Mouse (Mus musculus) forelimb bud, embryonic 11.5 days (tissue): ENCODE results near the gene Mpp6.

Experiments used
- DNase-seq: peaks from one replicate; pipeline ENCODE4 v3.0.0-alpha.2; 2012; ENCODE audit warnings: low read depth, low spot score

The Mpp6 gene

GRCm38 (mm10) chr6:50149378-50149777 is 39.3 kb downstream of the Mpp6 start:
- no peak for DNase-seq

DNA sequence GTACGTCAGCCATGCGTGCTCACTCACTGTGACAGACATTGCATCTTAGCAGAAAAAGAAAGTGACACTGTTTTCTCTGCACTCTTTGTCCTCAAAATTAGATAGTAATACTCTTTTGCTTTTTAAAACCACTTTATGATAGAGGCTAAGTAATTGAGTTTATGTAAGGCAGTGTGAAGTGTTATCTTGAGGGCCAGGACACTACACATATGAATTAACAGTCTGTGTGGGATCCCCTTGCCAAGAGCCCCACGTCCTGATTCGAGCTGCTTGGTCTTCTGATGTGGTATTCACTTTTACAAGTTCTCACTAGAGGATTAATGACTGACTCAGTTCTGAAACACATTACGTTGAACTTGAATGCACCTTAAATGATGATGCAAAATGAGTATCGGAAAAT is 49.8 kb downstream of the Mpp6 start:
- DNase-seq: no peak

GRCm38 (mm10) chr6:50163013-50163412 is 53.0 kb downstream of the Mpp6 start:
- DNase-seq: no peak

DNA sequence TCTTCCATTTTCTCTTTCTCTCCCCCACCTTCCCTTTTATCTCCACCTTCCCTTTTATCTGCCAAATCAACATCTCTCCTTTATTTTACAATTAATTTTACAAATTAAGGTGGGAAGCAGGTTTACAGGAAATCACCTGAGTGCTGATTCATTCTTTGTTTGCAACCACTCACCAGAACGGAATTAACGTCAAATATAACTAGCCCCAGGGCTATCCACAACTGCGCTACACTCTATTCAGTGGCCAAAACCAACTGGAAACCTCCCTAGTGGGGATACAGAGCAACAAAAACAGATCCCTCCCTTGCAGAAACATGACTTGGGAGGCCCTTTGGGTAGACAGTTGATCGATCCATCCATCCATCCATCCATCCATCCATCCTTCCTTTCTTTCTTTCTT is 58.8 kb downstream of the Mpp6 start:
- DNase-seq: no peak

GRCm38 (mm10) chr6:50169771-50170170 is 59.7 kb downstream of the Mpp6 start:
- no peak for DNase-seq

DNA sequence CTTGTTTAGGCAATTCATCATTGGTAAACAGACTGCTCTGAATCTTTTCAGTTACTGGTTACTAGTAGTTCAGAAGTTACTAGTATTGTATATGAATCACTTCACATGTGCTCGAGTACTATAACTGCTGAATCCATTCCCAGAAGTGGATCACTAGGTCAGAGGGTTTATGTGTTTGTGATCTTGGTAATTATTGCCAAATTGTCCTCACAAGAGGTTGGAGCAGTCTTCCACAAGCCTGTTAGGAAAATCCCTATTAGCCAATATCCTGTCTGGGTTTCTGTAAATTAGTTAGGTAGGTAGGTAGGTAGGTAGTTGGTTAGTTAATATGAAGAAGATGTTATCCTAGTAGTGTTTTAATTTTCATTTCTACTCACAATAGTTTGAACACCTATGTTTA is 65.7 kb downstream of the Mpp6 start:
- DNase-seq: no peak

- no peak for DNase-seq
Measured at GRCm38 (mm10) chr6:50180189-50180588, 70.1 kb downstream of the Mpp6 start.

DNA sequence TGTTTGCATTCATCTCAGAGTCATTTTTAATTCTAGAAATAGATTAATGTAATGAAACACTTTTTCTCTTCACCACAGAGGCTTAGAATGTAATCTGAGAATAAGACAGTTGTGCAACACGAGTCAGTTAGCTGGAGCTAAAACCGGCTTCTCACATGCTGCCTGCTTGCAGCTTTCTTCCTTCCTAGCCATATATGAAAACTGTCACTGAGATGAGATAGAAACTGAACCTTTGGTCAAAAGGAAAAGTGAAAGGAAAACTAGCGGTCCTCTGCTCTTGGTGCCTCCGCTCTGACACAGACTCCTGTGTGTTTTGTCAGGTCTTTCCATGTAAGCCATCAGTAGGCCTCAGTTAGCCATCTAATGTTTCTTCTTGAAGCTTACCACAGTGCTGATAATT is 77.9 kb downstream of the Mpp6 start:
- no peak for DNase-seq

DNA sequence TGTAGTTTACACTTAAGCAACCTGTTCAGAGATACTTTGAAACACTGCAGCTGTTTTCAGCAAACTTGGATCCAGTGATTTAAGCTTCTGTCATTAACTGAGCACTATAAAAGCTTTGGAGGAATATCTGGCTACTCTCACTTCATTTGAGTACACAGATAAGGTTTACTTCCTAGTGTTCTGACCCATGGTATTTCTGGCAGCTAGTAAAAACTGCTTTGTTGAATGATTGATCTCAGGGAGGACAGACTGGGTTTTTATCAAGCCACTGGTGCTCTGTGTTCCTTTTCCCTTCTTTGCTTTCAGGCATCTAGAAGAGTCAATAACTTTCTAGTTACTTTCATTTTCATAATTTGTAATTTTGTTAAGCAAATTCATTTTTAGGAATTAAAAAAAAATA is 79.3 kb downstream of the Mpp6 start:
- DNase-seq: no peak

GRCm38 (mm10) chr6:50191605-50192004 is 81.6 kb downstream of the Mpp6 start:
- DNase-seq: no peak

- DNase-seq: no peak
Measured at GRCm38 (mm10) chr6:50192169-50192568, 82.1 kb downstream of the Mpp6 start.

DNA sequence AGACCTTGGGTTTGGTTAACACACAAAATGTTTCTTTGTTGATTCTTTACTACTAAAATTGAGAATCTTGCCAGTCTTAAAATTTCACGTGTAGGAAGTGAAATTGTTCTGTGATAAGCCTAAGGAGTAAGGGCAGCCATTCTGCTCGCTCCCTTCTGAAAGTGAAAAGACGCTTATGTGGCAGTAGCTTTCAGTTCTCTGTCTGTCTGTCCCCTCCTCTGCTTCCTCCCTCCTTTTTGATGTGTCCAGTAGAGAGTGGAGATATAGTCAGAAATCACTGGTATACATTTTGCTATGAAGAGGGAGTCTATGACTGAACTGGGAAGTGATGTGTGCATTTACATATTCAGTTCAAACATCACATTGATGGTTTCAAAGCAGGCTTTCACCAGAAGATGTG is 82.8 kb downstream of the Mpp6 start:
- no peak for DNase-seq

GRCm38 (mm10) chr6:50193851-50194250 is 83.8 kb downstream of the Mpp6 start:
- DNase-seq: no peak

DNA sequence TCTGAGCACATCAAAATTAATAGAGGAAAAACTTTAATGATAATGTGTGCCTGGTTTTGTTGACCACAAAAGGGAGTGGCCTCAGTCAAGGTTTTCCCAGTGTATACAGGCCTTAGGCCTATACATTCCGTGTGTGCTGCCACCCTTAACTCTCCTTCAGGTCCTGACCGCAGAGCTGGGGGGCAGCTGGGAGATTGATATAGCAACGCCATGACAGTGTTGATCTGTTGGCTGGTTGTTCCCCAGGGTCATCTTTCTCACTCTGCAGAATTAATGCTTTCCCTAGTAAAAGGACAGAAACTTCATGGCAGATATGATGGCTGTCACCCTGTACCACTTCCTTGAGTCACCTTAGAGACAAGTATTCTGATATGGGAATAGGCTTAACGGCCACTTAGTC is 94.3 kb downstream of the Mpp6 start:
- DNase-seq: no peak

GRCm38 (mm10) chr6:50205093-50205492 is 95.1 kb downstream of the Mpp6 start:
- DNase-seq: no peak

DNA sequence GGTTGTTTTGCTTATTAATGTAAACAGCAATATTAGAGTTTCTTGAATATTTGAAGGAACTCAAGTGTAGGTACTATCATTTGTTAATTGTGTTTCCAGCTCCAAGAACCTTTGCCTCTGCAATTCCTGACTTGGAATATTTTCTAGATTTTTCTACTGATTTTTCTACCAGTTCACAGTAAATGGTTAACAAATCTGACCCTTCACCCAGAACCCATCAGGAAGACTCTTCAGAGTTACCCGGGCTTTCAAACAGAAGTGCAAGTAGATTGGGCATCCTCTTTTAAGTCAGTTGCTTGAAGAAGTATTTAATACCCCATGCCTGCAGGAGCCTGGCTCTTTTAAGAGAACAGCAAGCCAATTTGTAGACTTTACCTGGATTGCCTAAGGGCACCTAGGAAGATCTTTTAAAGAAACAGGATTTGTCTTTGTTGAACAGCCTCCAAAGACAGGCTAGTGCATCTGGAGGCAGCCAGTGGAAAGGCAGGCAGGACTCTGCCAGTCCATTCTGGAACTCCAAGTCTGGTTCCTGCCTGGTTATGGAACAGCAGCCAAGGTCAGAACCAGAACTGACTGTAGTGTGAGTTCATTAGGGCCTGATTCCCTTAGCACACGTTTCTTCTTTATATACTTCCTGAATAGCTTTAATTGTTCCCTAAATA is 104.8 kb downstream of the Mpp6 start:
- no peak for DNase-seq

DNA sequence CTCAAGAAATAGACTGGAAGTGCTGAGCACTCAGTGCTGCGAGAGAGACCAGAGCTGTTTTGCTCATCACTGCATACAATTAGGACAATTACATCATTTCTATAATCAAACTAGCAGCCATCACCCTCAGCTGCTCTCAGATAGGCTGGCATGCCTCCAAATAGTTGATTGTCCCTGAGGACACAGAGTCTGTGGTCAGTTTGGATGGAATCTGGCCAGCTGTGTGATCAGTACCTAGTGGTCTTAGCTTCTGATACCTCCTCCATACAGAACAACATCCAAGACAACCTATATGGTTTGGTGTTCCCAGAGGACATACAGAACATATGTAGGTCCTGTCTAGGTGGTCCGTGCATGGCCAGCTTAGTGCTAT is 105.3 kb downstream of the Mpp6 start:
- DNase-seq: no peak

DNA sequence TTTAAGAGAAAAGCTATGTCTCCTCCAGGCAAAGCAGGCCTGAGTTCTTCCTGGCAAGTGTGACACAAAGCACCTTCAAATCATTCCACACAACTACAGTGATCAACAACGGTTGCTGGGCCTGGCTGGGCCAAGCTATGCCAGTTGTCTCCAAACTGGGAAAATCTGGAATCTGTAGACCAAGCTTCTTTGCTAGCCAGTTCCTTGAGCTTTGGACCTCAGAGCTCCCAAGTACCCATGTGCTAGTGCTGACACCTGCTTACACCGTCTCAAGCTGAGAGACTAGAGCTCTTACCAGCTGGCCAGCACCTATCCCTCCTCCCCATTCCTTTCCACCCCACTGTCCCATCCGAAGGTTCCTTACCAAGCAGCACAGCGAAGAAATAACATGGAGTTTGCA is 105.9 kb downstream of the Mpp6 start:
- no peak for DNase-seq

DNA sequence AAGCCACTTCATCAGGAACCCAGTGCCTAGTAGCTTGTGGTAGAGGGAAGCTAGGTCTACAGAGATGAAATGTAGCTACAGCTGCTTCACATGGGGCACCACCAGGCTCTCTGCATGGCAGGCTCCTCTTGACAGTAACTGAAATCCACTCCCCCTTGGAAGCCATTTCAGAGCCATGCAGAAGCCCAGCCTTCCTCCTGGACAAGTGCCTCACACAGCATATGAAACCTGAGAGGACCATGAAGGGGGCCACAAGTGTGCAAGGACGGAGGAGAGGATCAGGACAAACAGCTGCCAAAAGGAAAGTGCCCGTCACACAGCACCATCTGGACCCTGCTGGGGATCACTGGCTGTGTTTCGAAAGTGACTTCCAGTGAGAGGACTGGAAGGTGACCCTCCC is 108.6 kb downstream of the Mpp6 start:
- no peak for DNase-seq

GRCm38 (mm10) chr6:50219066-50219465 is 109.0 kb downstream of the Mpp6 start:
- no peak for DNase-seq

DNA sequence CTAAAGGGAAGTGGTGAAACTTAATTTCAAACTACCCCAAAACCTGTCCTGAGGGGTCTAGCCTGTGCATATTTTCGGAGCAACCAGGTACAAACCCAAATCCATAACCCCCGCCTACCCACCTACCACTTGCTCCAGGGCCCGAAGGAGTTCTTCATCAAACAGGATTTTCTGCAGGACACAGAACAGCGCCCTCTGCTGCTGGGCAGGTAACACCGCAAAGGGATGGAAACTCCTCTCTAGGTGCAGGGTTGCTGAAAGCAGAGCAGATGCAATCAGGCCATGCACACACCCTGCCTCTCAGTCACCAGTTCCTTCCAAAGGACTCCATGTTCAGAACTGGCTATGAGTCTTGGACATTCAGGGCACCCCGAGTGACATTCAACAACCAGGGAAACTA is 110.8 kb downstream of the Mpp6 start:
- DNase-seq: no peak

DNA sequence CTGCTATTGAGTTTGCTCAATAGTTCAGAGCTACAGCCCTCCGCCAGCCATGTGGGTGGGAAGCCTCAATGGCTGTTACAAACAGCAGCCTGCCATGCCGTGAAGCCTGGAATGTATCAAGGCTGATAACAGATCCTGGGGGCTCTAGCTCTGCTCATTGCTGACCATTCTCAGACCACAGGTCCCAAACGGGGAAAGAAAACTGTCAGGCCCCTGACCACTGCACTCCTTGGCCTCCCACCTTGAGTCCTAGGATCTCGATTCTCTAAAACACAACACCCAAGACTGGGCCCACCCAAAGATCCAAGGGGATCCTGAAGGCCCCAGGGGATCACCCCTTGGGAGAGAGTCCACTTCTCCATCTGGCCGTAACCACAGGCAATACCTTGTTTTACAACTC is 112.3 kb downstream of the Mpp6 start:
- DNase-seq: no peak

DNA sequence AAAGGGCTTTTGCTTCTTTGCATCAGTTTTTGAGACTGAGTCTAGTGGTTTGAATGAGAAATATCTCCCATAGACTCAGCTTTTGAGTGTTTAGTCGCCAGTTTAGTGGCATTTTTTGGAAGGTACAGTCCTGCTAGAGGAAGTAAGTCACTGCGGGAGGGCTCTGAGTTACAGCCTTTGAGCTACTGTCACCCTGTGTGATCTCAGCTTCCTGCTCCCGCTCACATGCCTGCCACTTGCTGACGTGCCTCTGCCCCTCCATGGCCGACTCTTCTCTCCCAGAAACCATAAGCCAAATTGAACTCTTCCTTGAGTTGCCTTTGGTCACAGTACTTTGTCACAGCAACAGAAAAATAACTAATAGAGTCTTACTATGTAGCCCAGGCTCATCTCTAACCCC is 112.9 kb downstream of the Mpp6 start:
- no peak for DNase-seq

DNA sequence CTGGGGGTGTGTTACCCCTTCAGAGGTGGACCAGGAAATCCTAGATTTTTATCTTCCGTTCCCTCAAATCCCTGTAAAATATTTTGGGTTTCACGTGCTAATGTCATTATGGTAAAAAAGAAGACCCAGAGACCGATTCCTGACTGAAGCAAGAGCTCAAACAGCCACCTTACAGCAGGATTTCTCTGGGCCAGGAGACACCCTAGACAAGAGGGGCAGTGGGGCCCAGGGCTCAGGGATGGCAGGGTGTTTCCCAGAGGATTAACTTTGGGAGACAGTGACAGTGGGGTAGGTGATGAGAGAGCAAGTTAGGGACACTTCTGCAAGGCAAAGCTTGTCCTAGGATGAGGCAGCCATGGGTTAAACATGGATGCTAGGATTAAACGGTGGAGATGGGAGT is 113.6 kb downstream of the Mpp6 start:
- DNase-seq: no peak
